ENCODE assay signal across 8 mouse cellular contexts in the genomic region with DNA sequence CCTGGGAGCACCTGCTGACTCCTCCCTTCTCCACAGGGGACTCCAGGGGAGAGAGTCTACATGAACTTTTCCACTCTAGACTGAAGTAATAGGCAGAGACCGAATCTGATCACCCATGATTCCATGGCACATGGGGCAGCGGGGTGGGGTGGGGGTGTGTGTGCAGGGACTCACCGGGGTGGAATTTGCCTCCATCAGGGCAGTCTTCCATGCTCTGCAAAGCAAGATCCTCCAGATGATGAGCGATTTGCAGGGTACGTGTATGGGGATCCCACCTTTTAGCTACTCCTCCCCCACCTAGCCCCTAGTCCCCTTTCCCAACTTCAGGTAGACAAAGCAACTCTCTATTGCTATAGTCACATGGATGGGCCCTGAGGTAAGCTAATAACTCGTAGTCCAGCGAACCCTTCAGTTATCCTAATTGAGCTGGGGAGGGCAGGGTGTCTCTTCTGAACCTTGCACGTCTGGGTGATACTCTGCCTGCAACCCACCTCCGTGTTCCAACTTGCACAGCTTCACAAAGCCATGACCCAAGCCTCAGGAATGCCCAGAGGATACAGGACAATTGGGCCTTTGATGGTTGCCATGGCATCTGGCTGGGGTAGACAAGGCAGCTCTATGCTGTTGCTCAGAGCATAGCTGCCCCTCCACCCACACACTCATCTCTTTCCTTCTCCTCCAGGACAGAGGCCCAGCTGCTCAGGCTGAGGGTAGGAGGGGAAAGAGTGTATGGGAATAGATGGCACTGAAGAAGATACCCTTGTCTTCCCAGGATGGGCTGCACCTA. TPM values are rescaled to one million over a fixed set of nuclear protein-coding genes. Genes with fewer than 3 reads are reported as not detected.
DNase-seq lines count a peak whose midpoint lies in the region; ATAC-seq lines count a peak whose summit lies in the region.

No protein-coding gene starts in this region.

- WGBS in embryonic facial prominence, embryonic 14.5 days: 68% methylated on average over 9 of the region's 9 CpGs
- WGBS in kidney, embryonic 16.5 days: 82% methylated on average over 9 of the region's 9 CpGs

- no peak overlapping the region for H3K4me2 ChIP-seq in embryonic facial prominence, embryonic 14.5 days (ENCODE audit: low read depth, low read length)
- H3K4me2 ChIP-seq in kidney, embryonic 16.5 days (replicated peaks; ENCODE audit: low read depth, low read length): no peak overlapping the region

- no peaks in the 10 kb centered on the region for H3K27me3 ChIP-seq in embryonic facial prominence, embryonic 14.5 days (replicated peaks; ENCODE audit: control insufficient read depth, insufficient read depth, low read length)
- no peaks in the 10 kb centered on the region for H3K27me3 ChIP-seq in kidney, embryonic 16.5 days (ENCODE audit: insufficient read depth, low read length)

- no peaks in the 10 kb centered on the region for H3K9me3 ChIP-seq in embryonic facial prominence, embryonic 14.5 days (ENCODE audit: control insufficient read depth, low read length)
- no peaks in the 10 kb centered on the region for H3K9me3 ChIP-seq in kidney, embryonic 16.5 days (ENCODE audit: low read length)

- no peak overlapping the region for H3K9ac ChIP-seq in embryonic facial prominence, embryonic 14.5 days (ENCODE audit: low read depth, low read length)
- H3K9ac ChIP-seq in kidney, embryonic 16.5 days (replicated peaks; ENCODE audit: low read length): no peak overlapping the region

- 0 out of 2 replicates have a peak, but pooled peaks have one; percentile 10 for ATAC-seq in cerebellum, adult (ENCODE audit: insufficient number of reproducible peaks, low FRiP score, low TSS enrichment)
- ATAC-seq in embryonic facial prominence, embryonic 14.5 days (ENCODE audit: low read depth): peak; percentile 41; the same call in 1 of the 2 replicates
- ATAC-seq in kidney, embryonic 16.5 days (ENCODE audit: low FRiP score, low TSS enrichment): no peak

- no peak for DNase-seq in cerebellum, adult 11 months
- peak; percentile 61 for DNase-seq in embryonic facial prominence, embryonic 14.5 days (ENCODE audit: low spot score)
- DNase-seq in layer of hippocampus, postnatal 10 days (ENCODE audit: low spot score in 2 of 2): peak; percentile 49 to 64
- DNase-seq in neural tube, embryonic 10.5 days (ENCODE audit: extremely low spot score, low spot score): peak; percentile 37
- DNase-seq in ovary, adult 18-20 months (ENCODE audit: low spot score): no peak
- no peak for DNase-seq in lung, postnatal 4 days

- H3K36me3 ChIP-seq in embryonic facial prominence, embryonic 14.5 days (ENCODE audit: control insufficient read depth, insufficient read depth, low read length): no peaks in the 10 kb centered on the region
- H3K36me3 ChIP-seq in kidney, embryonic 16.5 days (ENCODE audit: insufficient read depth, low read length): no peaks in the 10 kb centered on the region; the same call in 1 of the 2 replicates

- no peak overlapping the region for H3K4me3 ChIP-seq in embryonic facial prominence, embryonic 14.5 days (ENCODE audit: low read depth, low read length)
- no peak overlapping the region for H3K4me3 ChIP-seq in kidney, embryonic 16.5 days (ENCODE audit: low read length)

- H3K4me1 ChIP-seq in embryonic facial prominence, embryonic 14.5 days (ENCODE audit: control insufficient read depth, insufficient read depth, low read length): 0 out of 2 replicates have a peak, but pooled peaks cover 5% of the 10 kb centered on the region
- peaks cover 8% of the 10 kb centered on the region; the same call in 1 of the 2 replicates for H3K4me1 ChIP-seq in kidney, embryonic 16.5 days (ENCODE audit: insufficient read depth, low read length)

- H3K27ac ChIP-seq in embryonic facial prominence, embryonic 14.5 days (replicated peaks; ENCODE audit: low read depth, low read length): no peak overlapping the region; the same call in 1 of the 2 replicates
- H3K27ac ChIP-seq in kidney, embryonic 16.5 days (ENCODE audit: low read length): no peak overlapping the region

RNA-seq across cellular contexts. Expression of gene Plekhb1, which starts 8.5 kb away (rescaled TPM):
- polyA plus RNA-seq in embryonic facial prominence, embryonic 14.5 days (2014; fragmentation: Nextera tagmentation; extraction: Ambion mirVana): 12.3 and 12.6 TPM in 2 replicates
- 10 to 100 TPM; 28.9 to 36.8 TPM for total RNA-seq in layer of hippocampus, postnatal 10 days (2021)
- polyA plus RNA-seq in kidney, embryonic 16.5 days (2015; fragmentation: Nextera tagmentation; extraction: Ambion mirVana): 4.3 and 4.9 TPM in 2 replicates

RNA-seq across cellular contexts. Expression of gene Mrpl48, which starts 45.6 kb away (rescaled TPM):
- 82.1 and 84.5 TPM in 2 replicates for polyA plus RNA-seq in embryonic facial prominence, embryonic 14.5 days (2014; fragmentation: Nextera tagmentation; extraction: Ambion mirVana)
- 10 to 100 TPM; 54.8 to 55.3 TPM for total RNA-seq in layer of hippocampus, postnatal 10 days (2021)
- polyA plus RNA-seq in kidney, embryonic 16.5 days (2015; fragmentation: Nextera tagmentation; extraction: Ambion mirVana): 81.5 and 82.3 TPM in 2 replicates

RNA-seq across cellular contexts. Expression of gene Rab6a, which starts 46.5 kb away (rescaled TPM):
- polyA plus RNA-seq in embryonic facial prominence, embryonic 14.5 days (2014; fragmentation: Nextera tagmentation; extraction: Ambion mirVana): 130 and 136 TPM in 2 replicates
- total RNA-seq in layer of hippocampus, postnatal 10 days (2021): 100 to 1,000 TPM; 297 to 364 TPM
- polyA plus RNA-seq in kidney, embryonic 16.5 days (2015; fragmentation: Nextera tagmentation; extraction: Ambion mirVana): 88.3 and 91.1 TPM in 2 replicates

RNA-seq across cellular contexts. Expression of gene Fam168a, which starts 52.8 kb away (rescaled TPM):
- polyA plus RNA-seq in embryonic facial prominence, embryonic 14.5 days (2014; fragmentation: Nextera tagmentation; extraction: Ambion mirVana): 42.3 and 44.6 TPM in 2 replicates
- total RNA-seq in layer of hippocampus, postnatal 10 days (2021): 100 to 1,000 TPM; 228 to 260 TPM
- polyA plus RNA-seq in kidney, embryonic 16.5 days (2015; fragmentation: Nextera tagmentation; extraction: Ambion mirVana): 35.2 and 41.0 TPM in 2 replicates

Comparison
In these comparisons a context has a peak if more than half of its experiments do, and no peak if none do; other contexts are left out.
1. DNase-seq: peak in embryonic facial prominence, embryonic 14.5 days (single experiment), layer of hippocampus, postnatal 10 days (2 of 2) and neural tube, embryonic 10.5 days (single experiment); none in cerebellum, adult 11 months (single experiment), ovary, adult 18-20 months (single experiment) and lung, postnatal 4 days (0 of 2).